Mouse (Mus musculus): Measurements from ENCODE around the gene Polq.

Polq gene

GRCm38 (mm10) chr16:37011061-37011921 is at the start of gene Polq:
Polq (plus strand) TSS chr16:37011786.
- in situ Hi-C loops (cut with MseI, MboI) = loop anchor here in 1 of 2 experiments (5.0 kb wide), 1 partner anchor 124 kb away; no protein-coding TSS in a partner anchor

DNA sequence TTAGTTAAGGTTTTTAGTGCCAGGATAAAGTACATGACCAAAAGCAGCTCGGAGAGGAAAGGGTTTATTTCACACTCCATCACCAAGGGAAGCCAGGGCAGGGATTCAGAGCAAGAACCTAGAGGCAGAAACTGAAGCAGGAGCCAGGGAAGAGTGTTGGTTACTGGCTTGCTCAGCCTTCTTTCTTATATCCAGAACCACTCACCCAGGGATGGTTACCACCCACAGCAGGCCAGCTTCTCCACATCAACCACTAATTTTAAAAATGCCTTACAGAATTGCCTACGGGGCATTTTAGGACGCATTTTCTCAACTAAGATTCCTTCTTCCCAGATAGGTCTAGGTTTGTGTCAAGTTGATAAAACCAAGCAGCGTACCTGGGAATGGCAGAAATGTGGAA is 48.2 kb upstream of the Polq start:
- in situ Hi-C loops (cut with MseI, MboI) = no loop called here

DNA sequence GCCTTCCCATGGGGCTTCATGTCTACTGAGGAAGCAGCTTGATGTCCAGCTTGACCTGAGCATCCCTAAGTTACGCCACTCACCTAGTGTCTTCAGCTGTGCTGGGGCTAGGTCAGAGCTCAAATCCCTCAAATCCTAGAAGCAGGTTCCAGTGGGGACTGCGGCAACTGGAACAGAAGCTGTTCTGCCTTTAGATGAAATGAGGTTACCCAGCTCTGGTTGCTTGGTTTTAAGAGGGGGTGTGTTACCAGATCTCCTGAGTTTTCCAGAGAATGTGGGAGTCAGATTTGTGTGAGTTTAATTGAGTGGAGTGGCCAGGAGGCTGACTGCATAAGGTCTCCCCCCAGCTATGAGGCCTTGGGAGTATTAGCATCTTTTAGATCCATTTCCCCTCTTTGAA is 32.5 kb upstream of the Polq start:
- in situ Hi-C loops (cut with MseI, MboI) = no loop called here

DNA sequence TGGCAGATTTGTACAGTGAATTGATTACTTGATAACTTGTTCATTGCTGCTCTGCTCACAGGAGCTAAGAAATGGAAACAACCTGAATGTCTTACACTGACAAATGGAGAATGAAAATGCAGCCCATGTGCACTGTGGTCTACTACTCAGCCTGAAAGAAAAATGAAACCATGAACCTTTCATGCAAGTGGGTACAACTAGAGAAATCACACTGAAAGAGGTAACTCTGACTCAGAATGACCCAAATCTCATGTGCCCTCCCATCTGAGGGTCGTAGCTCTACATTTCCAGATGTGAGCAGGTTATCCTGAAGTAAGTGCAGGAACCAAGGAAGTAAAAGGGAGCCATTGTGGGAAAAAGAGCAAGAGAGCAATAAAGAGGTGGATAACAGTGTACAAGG is 27.8 kb upstream of the Polq start:
- in situ Hi-C loops (cut with MseI, MboI) = no loop called here

DNA sequence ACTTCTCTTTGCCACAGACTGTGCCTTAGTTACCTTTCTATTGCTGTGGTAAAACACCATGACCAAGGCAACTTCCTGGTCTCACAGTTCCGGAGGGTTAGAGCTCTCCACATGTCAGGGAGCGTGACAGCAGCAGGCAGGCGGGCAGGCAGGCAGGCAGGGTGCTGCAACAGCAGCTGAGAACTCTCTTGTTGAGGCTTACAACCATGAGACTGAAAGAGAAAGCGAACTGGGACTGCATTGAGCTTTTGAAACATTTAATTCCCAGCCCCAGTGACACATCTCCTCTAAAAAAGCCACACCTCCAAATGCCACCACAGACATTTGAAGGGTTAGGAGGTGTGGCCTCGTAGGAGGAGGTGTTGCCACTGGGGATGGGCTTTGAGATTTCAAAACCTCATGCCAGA is 25.9 kb upstream of the Polq start:
- in situ Hi-C loops (cut with MseI, MboI) = no loop called here

DNA sequence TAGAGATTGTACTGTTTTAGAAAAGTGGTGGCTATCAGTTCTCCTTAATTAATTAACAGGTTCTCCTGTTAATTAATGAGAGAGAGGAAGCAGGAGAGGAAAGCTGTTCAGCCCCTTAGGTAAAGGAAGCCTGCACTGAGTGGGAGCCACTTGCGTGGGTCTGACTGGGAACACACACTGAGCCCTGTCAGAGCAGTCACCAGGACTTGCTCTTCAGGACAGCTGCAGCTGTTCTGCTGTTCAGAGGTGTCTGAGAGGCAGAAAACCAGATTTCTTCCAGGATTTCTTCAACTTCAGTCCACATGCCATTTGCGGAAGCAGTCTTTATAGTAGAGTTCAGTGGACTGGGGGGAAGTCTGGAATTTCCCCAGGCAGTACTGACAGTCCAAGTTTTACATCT is 24.2 kb upstream of the Polq start:
- in situ Hi-C loops (cut with MseI, MboI) = no loop called here

- in situ Hi-C loops (cut with MseI, MboI) = no loop called here
These were observed 23.5 kb upstream of the Polq start for GRCm38 (mm10) chr16:36988066-36988465.

- in situ Hi-C loops (cut with MseI, MboI) = no loop called here
These were observed 22.1 kb upstream of the Polq start for GRCm38 (mm10) chr16:36989493-36989892.

GRCm38 (mm10) chr16:36989999-36990625 is 21.5 kb upstream of the Polq start, which contains the start of gene Fbxo40:
Fbxo40 (minus strand) TSS chr16:36990467.
- in situ Hi-C loops (cut with MseI, MboI) = no loop called here

- in situ Hi-C loops (cut with MseI, MboI) = no loop called here
These were observed 13.9 kb upstream of the Polq start for GRCm38 (mm10) chr16:36997650-36998049.

- in situ Hi-C loops (cut with MseI, MboI) = no loop called here
These were observed 12.1 kb upstream of the Polq start for GRCm38 (mm10) chr16:36999366-36999972.

GRCm38 (mm10) chr16:37009262-37009661 is 2.3 kb upstream of the Polq start:
- in situ Hi-C loops (cut with MseI, MboI) = loop anchor here in 1 of 2 experiments (5.0 kb wide), 1 partner anchor 122 kb away; no protein-coding TSS in a partner anchor

GRCm38 (mm10) chr16:37010370-37010769 is 1.2 kb upstream of the Polq start:
- in situ Hi-C loops (cut with MseI, MboI) = loop anchor here in 1 of 2 experiments (5.0 kb wide), 1 partner anchor 123 kb away; no protein-coding TSS in a partner anchor

DNA sequence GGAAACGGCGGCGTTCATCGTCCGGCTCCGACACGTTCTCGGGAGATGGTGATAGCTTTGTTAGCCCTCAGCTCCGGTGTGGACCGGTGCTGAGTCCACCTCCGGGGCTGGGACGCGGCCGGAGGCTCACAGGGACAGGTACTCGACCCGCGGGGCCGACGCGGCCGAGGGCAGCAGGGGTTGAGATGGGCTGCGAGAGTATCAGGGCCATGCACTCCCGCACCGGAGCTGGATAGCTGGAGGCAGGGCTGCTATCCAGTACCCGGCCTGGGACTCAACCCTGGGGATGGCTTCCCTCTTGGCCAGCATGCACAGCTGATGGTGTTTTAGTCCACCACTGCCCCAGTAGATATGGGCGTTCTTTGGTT is 320 bp downstream of the Polq start:
- in situ Hi-C loops (cut with MseI, MboI) = loop anchor here in 1 of 2 experiments (5.0 kb wide), 1 partner anchor 125 kb away; no protein-coding TSS in a partner anchor

GRCm38 (mm10) chr16:37012336-37012735 is 750 bp downstream of the Polq start:
- in situ Hi-C loops (cut with MseI, MboI) = loop anchor here in 1 of 2 experiments (5.0 kb wide), 1 partner anchor 125 kb away; no protein-coding TSS in a partner anchor

DNA sequence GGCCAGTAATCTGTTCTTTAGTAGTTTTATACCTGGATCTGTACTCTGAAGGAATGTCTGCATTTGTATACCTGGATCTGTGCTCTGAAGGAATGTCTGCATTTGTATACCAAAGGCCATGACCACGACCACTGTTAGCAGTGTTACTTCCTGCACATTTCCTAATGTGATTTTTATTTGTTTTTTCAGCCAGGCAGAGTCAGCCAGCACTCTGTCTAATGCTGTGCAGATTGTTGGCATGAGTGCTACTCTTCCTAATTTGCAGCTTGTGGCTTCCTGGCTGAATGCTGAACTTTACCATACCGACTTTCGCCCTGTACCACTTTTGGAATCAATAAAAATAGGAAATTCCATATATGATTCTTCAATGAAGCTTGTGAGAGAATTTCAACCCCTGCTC is 16.0 kb downstream of the Polq start:
- in situ Hi-C loops (cut with MseI, MboI) = no loop called here

DNA sequence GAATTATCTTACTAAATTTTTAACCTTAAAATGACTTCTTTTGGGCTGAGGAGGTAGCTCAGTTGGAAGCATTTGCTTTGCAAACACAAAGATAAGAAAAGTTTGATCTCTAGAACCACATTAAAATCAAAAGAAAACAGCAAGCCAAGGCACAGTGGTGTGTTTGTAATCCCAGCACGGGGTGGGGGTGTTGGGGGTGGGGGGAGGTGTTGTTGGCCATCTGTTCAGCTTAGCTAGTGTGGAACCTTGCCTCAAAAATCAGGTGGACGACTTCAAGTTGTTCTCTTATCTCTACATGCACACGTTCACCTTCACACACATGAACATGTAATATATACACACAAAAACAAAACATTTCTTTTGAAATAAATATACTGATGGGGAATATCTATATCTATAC is 20.4 kb downstream of the Polq start:
- in situ Hi-C loops (cut with MseI, MboI) = no loop called here

DNA sequence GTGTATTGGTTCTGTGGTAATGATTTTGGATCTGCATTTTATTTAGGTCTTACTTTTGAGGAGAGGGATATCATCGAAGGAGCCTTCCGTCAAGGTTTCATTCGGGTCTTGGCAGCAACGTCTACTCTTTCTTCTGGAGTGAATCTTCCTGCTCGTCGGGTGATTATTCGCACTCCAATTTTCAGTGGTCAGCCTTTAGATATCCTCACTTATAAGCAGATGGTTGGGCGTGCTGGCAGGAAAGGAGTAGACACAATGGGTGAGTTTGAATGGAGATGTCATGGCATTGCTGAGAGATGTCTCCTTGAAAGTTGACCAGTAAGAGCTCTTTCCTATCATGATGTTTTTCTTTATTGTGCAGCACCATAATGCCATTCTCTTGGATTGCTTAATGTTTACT is 23.2 kb downstream of the Polq start:
- in situ Hi-C loops (cut with MseI, MboI) = no loop called here

DNA sequence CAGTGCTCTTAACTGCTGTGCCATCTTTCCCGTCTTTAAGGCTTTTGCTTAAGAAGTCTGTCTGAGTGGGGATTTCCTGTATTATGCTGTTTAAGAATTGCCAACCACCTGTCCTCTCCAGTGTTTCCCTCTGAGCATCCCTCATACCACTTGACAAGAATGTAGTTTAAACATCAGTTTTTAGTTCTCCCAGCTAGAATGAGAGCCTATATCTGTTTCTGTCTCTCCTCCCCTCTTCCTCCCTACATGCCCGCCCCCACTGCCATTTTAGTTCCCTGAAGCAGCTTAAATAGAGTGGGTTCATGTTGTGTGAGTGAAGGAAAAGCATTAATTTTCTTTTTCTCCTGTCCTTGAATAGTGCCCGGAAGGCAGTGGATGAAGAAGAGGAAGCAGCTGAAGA is 48.0 kb downstream of the Polq start:
- in situ Hi-C loops (cut with MseI, MboI) = no loop called here

GRCm38 (mm10) chr16:37061261-37061660 is 49.7 kb downstream of the Polq start:
- in situ Hi-C loops (cut with MseI, MboI) = no loop called here

- in situ Hi-C loops (cut with MseI, MboI) = no loop called here
These were observed 60.8 kb downstream of the Polq start for GRCm38 (mm10) chr16:37072354-37072753.

DNA sequence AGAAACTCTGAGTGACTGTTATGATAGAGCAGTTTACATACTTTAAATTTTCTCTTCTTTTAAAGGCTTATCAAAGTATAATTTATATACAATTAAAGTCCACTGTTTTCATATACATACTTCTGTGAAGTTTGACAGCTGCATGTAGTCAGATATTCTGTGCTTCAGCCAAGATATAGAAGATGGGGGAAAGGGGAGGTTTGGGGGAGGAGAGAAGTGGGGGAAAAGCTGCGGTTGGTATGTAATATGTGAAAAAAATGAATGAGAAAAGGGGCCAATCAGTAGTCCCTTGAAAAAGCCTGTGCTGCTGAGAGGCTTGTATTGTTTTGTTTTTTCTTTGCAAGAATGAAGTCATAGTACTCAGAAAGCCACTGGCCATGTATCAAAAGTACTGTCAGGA is 78.1 kb downstream of the Polq start:
- in situ Hi-C loops (cut with MseI, MboI) = no loop called here

Data from mouse trophoblast stem cell (cell line).